Mouse (Mus musculus): Measurements from ENCODE around the gene Cep126. TPM values are rescaled to one million over a fixed set of nuclear protein-coding genes. Genes with fewer than 3 reads are reported as not detected.

Cep126 gene
- polyA plus RNA-seq, 1 experiment from 2014 or later, result 2.1 TPM

DNA sequence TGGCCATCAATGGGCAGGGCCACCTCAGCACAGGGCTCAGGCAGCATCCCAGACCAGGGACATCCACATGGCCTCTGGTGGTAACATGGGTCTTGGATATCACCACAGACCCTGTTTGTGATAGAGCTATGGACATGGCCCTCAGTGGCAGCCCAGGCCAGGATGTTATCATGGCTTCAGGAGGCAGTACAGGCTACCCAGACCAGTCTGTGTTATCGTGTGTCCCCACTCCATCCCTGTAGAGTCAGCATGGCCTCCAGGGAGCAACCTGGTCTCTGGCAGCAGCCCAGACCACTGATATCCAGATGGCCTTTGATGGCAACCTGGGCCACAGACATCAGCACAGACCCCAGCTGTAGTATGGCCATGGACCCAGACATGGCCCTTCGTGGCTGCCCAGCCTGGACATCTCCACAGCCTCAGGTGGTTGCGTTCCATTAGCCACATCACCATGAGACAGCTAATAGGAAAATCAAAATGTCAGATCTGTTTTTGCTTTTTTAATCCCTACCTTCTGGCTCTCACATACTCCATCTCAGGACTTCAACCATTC, 60.8 kb downstream of the Cep126 start:
- Histone ChIP-seq H3K27me3 (no peaks in the 10 kb centered on the region), H3K4me2 (no peak overlapping the region), H3K9ac (no peak overlapping the region), H3K36me3 (ENCODE audit: poor library complexity, severe bottlenecking) (no peaks in the 10 kb centered on the region), H3K27ac (no peak overlapping the region), H3K9me3 (replicated peaks) (no peaks in the 10 kb centered on the region), H3K4me1 (no peaks in the 10 kb centered on the region), H3K4me3 (no peak overlapping the region)
- 90% methylated on average over 3 of the region's 3 CpGs for WGBS
- ATAC-seq, result no peak

DNA sequence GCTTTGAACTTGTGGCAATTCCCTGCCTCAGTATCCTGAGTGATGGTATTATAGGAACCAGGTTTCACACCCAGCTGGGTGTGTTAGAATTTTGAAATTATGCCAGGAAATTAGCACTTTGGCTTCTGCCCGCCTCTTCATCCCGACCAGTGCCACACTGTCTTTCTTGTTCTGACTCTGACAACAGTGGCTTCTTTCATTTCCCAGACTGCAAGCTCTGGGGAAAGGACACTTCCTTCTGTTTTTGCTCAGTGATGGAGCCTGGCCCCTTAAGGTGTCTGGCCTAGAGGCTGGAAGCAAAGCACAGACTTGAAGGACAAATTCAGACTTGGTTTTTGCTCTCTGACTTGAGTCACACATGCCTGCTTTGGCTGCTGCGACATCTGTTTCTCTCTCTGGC, 74.5 kb downstream of the Cep126 start:
- 81% methylated on average over 3 of the region's 3 CpGs for WGBS
- Histone ChIP-seq H3K27me3 (no peaks in the 10 kb centered on the region), H3K27ac (no peak overlapping the region), H3K4me3 (no peak overlapping the region), H3K4me2 (no peak overlapping the region), H3K36me3 (ENCODE audit: poor library complexity, severe bottlenecking) (no peaks in the 10 kb centered on the region), H3K4me1 (no peaks in the 10 kb centered on the region), H3K9ac (no peak overlapping the region), H3K9me3 (replicated peaks) (no peaks in the 10 kb centered on the region)
- ATAC-seq, result no peak

DNA sequence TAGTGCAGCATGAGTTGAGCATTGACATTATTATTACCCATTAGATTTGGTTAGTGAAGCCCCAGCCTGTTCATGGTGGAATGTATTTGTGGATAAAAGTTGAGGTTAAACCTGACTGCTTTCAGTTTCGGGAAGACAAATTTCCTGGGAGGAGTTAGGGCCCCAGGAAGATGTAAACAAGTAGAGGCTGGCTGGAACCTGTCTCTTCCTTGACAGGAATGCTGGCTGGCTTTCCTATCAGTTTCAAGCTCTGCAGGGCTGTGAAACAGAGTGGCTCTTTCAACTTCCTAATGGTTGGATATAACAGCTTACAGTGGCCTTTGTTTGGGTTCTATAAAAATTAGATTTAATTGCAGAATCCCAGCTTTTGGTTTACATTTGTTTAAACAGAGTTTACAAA, 79.3 kb downstream of the Cep126 start:
- no peak overlapping the region for H3K4me2 ChIP-seq
- WGBS, result 72% methylated on average over 1 of the region's 1 CpGs

DNA sequence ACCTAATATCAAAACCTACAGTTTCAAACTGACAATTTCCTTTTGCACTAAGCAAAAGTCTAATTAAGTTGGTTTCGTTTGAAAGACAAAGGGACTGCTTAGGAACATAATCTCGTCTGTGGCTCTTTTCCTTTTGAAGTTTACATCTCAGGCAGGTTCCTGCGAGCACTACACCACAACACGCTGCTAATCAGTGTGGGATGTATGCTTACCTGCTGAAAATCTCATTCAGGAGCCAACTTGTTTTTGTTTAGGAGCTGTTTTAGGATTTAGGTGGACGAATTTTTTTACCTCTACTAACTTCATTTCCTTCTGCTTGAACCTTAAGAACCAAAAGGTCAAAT, 91.1 kb downstream of the Cep126 start:
- Histone ChIP-seq H3K9ac (0 out of 2 replicates have a peak overlapping the region, but pooled peaks have one; percentile 17), H3K9me3 (replicated peaks) (no peaks in the 10 kb centered on the region), H3K4me1 (peaks cover 13% of the 10 kb centered on the region), H3K36me3 (ENCODE audit: poor library complexity, severe bottlenecking) (no peaks in the 10 kb centered on the region), H3K4me3 (peak overlapping the region; percentile 72), H3K4me2 (peak overlapping the region; percentile 66), H3K27ac (peak overlapping the region; percentile 33; the same call in 1 of the 2 replicates), H3K27me3 (no peaks in the 10 kb centered on the region)
- 8% methylated on average over 5 of the region's 5 CpGs for WGBS
- ATAC-seq, result peak; percentile 67

More for the DNA sequence above, 79.3 kb downstream of the Cep126 start:
- H3K9me3 ChIP-seq (replicated peaks), result no peaks in the 10 kb centered on the region
- no peaks in the 10 kb centered on the region for H3K4me1 ChIP-seq
- ATAC-seq, result no peak
- H3K27ac ChIP-seq, result no peak overlapping the region
- no peaks in the 10 kb centered on the region for H3K36me3 ChIP-seq (ENCODE audit: poor library complexity, severe bottlenecking)
- no peaks in the 10 kb centered on the region for H3K27me3 ChIP-seq
- H3K4me3 ChIP-seq, result no peak overlapping the region
- no peak overlapping the region for H3K9ac ChIP-seq

DNA sequence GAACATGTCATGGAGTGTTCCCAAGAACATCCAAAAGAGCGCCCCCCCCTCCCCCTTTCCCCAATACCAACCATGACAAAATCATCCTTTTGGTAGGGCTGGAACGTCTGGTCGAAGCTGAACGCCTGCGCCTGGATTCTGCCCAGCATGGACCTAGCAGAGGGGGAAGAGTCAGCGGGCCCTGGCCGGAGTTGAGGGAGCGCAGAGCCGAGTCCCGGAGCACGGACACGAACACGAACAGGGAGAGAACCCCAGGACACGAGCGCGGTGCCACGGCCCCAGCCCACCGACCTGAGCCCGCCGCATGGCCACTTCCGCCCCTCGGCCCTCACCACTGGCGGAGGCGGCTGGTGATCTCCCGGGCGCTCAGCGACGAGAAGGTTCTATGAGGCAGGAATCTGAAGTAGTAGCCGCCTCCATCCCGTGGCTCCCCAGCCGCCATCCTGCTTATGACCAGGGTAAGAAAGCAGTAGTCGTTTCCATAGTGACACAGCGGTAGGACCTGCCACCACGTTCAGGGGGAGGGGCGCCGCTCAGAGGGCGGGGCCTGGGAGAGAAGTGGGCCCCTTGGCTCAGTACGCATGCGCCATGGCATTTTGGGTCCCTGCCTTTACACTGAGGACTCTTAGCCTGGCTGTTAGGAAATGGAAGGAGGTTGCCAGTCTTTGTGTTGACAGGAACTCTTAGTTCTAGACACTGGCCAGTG, 91.6 kb downstream of the Cep126 start, which contains the start of gene Cfap300:
Gene Cfap300, minus strand, starts transcription at position 486 of the 706 bp plus-strand sequence.
- peak within 1 kb of the TSS; percentile 66 for H3K4me2 ChIP-seq
- H3K9ac ChIP-seq, result peak within 1 kb of the TSS; percentile 84
- H3K4me1 ChIP-seq, result peaks cover 13% of the 10 kb centered on the region
- no peaks in the 10 kb centered on the region for H3K9me3 ChIP-seq (replicated peaks)
- H3K36me3 ChIP-seq (ENCODE audit: poor library complexity, severe bottlenecking), result no peaks in the 10 kb centered on the region
- H3K4me3 ChIP-seq, result peak within 1 kb of the TSS; percentile 72
- ATAC-seq, result peak; percentile 98
- under 1% methylated on average over 35 of the region's 39 CpGs for WGBS
- no peaks in the 10 kb centered on the region for H3K27me3 ChIP-seq
- peak within 1 kb of the TSS; percentile 69 for H3K27ac ChIP-seq

DNA sequence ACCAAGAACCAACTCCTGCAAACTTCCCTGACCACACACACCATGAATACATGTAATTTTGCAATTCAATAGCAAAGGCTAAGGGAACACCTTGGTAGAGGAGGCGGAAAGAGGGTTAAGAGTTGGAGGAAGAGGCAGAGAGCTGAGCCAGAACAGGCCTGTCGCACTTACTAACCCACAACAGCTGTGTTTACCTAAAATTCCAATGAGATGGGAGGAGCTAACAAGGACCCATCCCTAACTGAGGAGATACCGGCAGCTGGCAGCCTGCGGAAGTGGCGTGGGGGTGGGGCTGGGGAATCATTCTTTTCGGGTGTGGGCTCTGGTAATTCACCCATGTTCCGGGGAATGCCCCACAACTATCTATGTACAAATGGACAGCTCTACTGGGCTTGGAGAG, 98.5 kb downstream of the Cep126 start:
- peak; percentile 74 for ATAC-seq
- 0 out of 2 replicates have a peak, but pooled peaks cover 7% of the 10 kb centered on the region for H3K4me1 ChIP-seq
- no peaks in the 10 kb centered on the region for H3K9me3 ChIP-seq (replicated peaks)
- H3K27ac ChIP-seq, result no peak overlapping the region
- H3K9ac ChIP-seq, result no peak overlapping the region
- WGBS, result 43% methylated on average over 7 of the region's 7 CpGs
- H3K4me2 ChIP-seq, result no peak overlapping the region
- H3K4me3 ChIP-seq, result no peak overlapping the region
- no peaks in the 10 kb centered on the region for H3K36me3 ChIP-seq (ENCODE audit: poor library complexity, severe bottlenecking)
- no peaks in the 10 kb centered on the region for H3K27me3 ChIP-seq

DNA sequence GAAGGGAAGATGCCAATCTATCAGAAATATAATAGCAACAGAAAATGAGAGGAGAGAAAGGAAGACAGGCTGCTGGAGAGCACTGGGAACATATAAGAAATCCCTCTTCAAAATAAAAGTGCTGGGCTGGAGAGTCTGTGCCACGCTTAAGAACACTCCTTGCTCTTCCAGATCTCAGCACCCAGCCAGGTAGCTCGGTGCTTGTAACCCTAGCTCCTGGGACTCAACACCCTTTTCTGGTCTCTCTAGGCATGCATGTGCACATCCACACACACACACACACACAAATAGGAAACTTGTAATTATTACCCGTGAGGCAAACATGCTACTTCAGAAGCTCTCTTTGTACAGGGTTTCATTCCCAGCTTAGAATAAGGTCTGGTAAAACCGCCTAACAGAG, 99.0 kb downstream of the Cep126 start:
- Histone ChIP-seq H3K9ac (no peak overlapping the region), H3K27me3 (no peaks in the 10 kb centered on the region), H3K4me3 (no peak overlapping the region), H3K4me2 (no peak overlapping the region), H3K36me3 (ENCODE audit: poor library complexity, severe bottlenecking) (no peaks in the 10 kb centered on the region), H3K9me3 (replicated peaks) (no peaks in the 10 kb centered on the region), H3K27ac (no peak overlapping the region), H3K4me1 (0 out of 2 replicates have a peak, but pooled peaks cover 7% of the 10 kb centered on the region)
- 63% methylated on average over 4 of the region's 4 CpGs for WGBS
- no peak for ATAC-seq

DNA sequence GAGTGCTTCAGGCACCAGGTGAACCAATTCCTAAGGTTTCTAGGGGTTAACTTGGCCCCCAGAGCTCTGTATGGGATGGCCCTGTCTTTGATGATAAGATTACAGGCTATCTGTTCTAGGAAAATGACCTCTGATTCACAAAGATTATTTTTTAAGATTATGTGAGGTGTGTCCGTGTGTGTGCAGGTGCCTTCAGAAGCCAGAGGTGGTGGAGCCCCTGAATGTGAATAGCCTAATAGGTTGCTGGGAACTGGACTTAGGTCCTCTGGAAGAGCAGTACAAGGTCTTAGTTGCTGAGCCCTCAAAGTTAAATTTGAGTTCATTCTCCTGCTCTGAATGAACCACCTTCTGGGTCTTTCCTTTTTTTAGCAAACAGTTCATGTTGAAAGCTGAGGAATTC, 100.0 kb downstream of the Cep126 start:
- Histone ChIP-seq H3K9ac (no peak overlapping the region), H3K4me2 (no peak overlapping the region), H3K4me1 (0 out of 2 replicates have a peak, but pooled peaks cover 7% of the 10 kb centered on the region), H3K9me3 (replicated peaks) (no peaks in the 10 kb centered on the region), H3K27me3 (no peaks in the 10 kb centered on the region), H3K4me3 (no peak overlapping the region), H3K36me3 (ENCODE audit: poor library complexity, severe bottlenecking) (no peaks in the 10 kb centered on the region), H3K27ac (no peak overlapping the region)
- no peak for ATAC-seq
- 86% methylated on average over 1 of the region's 1 CpGs for WGBS

DNA sequence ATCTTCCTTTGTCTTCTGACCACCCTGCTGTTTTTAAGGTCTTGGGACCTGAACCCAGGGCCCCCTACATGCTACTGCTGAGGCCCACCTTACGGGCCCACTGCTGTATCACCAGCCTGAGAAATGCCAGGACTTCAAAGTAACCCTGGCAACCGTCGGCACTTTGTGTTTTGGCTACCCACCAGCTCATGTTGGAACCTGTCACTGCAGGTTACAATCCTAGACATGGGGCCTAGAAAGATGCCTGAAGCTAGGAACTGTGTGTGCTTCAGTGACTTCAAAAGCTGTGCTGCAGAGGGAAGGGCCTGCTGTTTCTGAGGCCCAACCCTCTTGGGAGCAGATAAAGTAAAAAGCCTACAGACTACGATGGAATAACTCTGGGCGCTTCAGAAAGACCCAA, 101.2 kb downstream of the Cep126 start:
- Histone ChIP-seq H3K36me3 (ENCODE audit: poor library complexity, severe bottlenecking) (no peaks in the 10 kb centered on the region), H3K4me1 (0 out of 2 replicates have a peak, but pooled peaks cover 7% of the 10 kb centered on the region), H3K4me2 (no peak overlapping the region), H3K27ac (no peak overlapping the region), H3K4me3 (no peak overlapping the region), H3K27me3 (no peaks in the 10 kb centered on the region), H3K9ac (no peak overlapping the region), H3K9me3 (replicated peaks) (no peaks in the 10 kb centered on the region)
- 68% methylated on average over 5 of the region's 5 CpGs for WGBS
- ATAC-seq, result peak; percentile 41

Other genes with a start within 250 kb of the Cep126 start
- gene Yap1, start 129.7 kb downstream of the Cep126 start, polyA plus RNA-seq (2015; fragmentation: Nextera tagmentation; extraction: Ambion mirVana), result 13.8 and 15.6 TPM in 2 replicates
- gene Cfap300, start 91.5 kb downstream of the Cep126 start, polyA plus RNA-seq (2015; fragmentation: Nextera tagmentation; extraction: Ambion mirVana), result 16.5 and 16.6 TPM in 2 replicates

Measured in forebrain, embryonic 13.5 days (tissue).